Mouse (Mus musculus) neural tube, embryonic 12.5 days (tissue): ENCODE measurements around the gene Mob4. TPM values are rescaled to one million over a fixed set of nuclear protein-coding genes. Genes with fewer than 3 reads are reported as not detected.

Source experiments
- ATAC-seq: fragments of 200-750 bp; cut with Nextera tagmentation; 2 replicates; pipeline ENCODE4 v1.8.0; 2017; ENCODE audit warnings: low read depth, mild to moderate bottlenecking, moderate TSS enrichment, moderate library complexity; ENCODE audit not compliant: low FRiP score
- H3K27ac ChIP-seq: fragments of 300-500 bp; sonication (generic); 2 replicates; pipeline ENCODE4 v1.5.1; 2016
- H3K27me3 ChIP-seq: fragments of 300-500 bp; sonication (generic); replicated peaks from 2 replicates; pipeline ENCODE4 v1.6.1; 2016; ENCODE audit warnings: mild to moderate bottlenecking
- H3K36me3 ChIP-seq: fragments of 300-500 bp; sonication (generic); 2 replicates; pipeline ENCODE4 v1.6.1; 2016; ENCODE audit warnings: mild to moderate bottlenecking
- H3K4me1 ChIP-seq: fragments of 300-500 bp; sonication (generic); 2 replicates; pipeline ENCODE4 v1.6.1; 2016
- H3K4me2 ChIP-seq: fragments of 300-500 bp; sonication (generic); replicated peaks from 2 replicates; pipeline ENCODE4 v1.6.1; 2016; ENCODE audit warnings: mild to moderate bottlenecking
- H3K4me3 ChIP-seq: fragments of 300-500 bp; sonication (generic); 2 replicates; pipeline ENCODE4 v1.5.1; 2016
- H3K9ac ChIP-seq: fragments of 300-500 bp; sonication (generic); 2 replicates; pipeline ENCODE4 v1.6.1; 2016; ENCODE audit warnings: mild to moderate bottlenecking
- H3K9me3 ChIP-seq: fragments of 300-500 bp; sonication (generic); 2 replicates; pipeline ENCODE4 v1.6.1; 2016; ENCODE audit warnings: mild to moderate bottlenecking
- WGBS: fragments of 180-500 bp; shearing (Covaris S2); methylation state at CpG from one replicate; pipeline ENCODE4 v1.1.7; 2016; 5-methylcytosine and 5-hydroxymethylcytosine counted together
- polyA plus RNA-seq: library from polyadenylated mRNA; unstranded; fragments of >200 nt; fragmentation: Nextera tagmentation; extraction: Ambion mirVana; gene quantifications from 2 replicates; pipeline ENCODE4 v1.2.1, GENCODE M21; 2016

Gene Mob4
- polyA plus RNA-seq, 1 experiment from 2014 or later, result 165 TPM

GRCm38 (mm10) chr1:55135846-55136245, 4.8 kb downstream of the Mob4 start:
- Histone ChIP-seq H3K4me2 (no peak overlapping the region), H3K4me3 (no peak overlapping the region), H3K36me3 (peaks cover 23% of the 10 kb centered on the region), H3K4me1 (peaks cover 8% of the 10 kb centered on the region), H3K27ac (no peak overlapping the region), H3K27me3 (no peaks in the 10 kb centered on the region), H3K9me3 (no peaks in the 10 kb centered on the region), H3K9ac (no peak overlapping the region)
- 98% methylated on average over 1 of the region's 1 CpGs for WGBS
- no peak for ATAC-seq

- Histone ChIP-seq H3K27me3 (no peaks in the 10 kb centered on the region), H3K27ac (no peak overlapping the region), H3K9ac (no peak overlapping the region), H3K4me1 (no peaks in the 10 kb centered on the region), H3K4me3 (no peak overlapping the region), H3K36me3 (peaks cover 31% of the 10 kb centered on the region), H3K9me3 (no peaks in the 10 kb centered on the region), H3K4me2 (no peak overlapping the region)
- 93% methylated on average over 4 of the region's 4 CpGs for WGBS
- ATAC-seq, result no peak
Measured at GRCm38 (mm10) chr1:55144338-55144737, 13.3 kb downstream of the Mob4 start.

DNA sequence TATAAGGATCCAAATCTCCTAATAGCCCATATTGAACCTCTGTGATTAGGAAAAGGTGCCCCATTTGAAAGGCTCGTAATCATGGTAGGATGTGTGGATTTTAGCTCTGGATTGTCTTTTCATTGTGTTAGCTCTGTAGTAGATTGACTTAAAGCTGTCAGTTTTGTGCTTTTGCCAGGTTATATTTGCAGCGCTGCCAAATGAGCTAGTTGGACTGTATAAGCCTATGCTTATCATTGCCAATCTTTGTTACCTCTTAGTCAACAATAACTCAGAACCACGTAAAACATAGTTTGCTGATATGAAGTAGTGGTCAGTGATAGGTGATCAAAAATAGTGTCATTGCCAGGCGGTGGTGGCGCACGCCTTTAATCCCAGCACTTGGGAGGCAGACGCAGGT, 14.5 kb downstream of the Mob4 start:
- H3K36me3 ChIP-seq, result peaks cover 32% of the 10 kb centered on the region
- no peaks in the 10 kb centered on the region for H3K9me3 ChIP-seq
- no peaks in the 10 kb centered on the region for H3K27me3 ChIP-seq
- 98% methylated on average over 7 of the region's 7 CpGs for WGBS
- no peak overlapping the region for H3K27ac ChIP-seq
- H3K4me2 ChIP-seq, result no peak overlapping the region
- no peak overlapping the region for H3K9ac ChIP-seq
- no peaks in the 10 kb centered on the region for H3K4me1 ChIP-seq
- no peak for ATAC-seq
- no peak overlapping the region for H3K4me3 ChIP-seq

- Histone ChIP-seq H3K36me3 (peaks cover 37% of the 10 kb centered on the region), H3K27me3 (no peaks in the 10 kb centered on the region), H3K27ac (no peak overlapping the region), H3K4me1 (no peaks in the 10 kb centered on the region), H3K4me3 (no peak overlapping the region), H3K9ac (no peak overlapping the region), H3K4me2 (no peak overlapping the region), H3K9me3 (no peaks in the 10 kb centered on the region)
- no peak for ATAC-seq
- 97% methylated on average over 4 of the region's 4 CpGs for WGBS
Measured at GRCm38 (mm10) chr1:55157329-55157728, 26.3 kb downstream of the Mob4 start.

- ATAC-seq, result no peak
- Histone ChIP-seq H3K9ac (no peak overlapping the region), H3K9me3 (no peaks in the 10 kb centered on the region), H3K4me3 (no peak overlapping the region), H3K4me1 (no peaks in the 10 kb centered on the region), H3K36me3 (peaks cover 35% of the 10 kb centered on the region), H3K4me2 (no peak overlapping the region), H3K27me3 (no peaks in the 10 kb centered on the region), H3K27ac (no peak overlapping the region)
- 93% methylated on average over 3 of the region's 3 CpGs for WGBS
Measured at GRCm38 (mm10) chr1:55158211-55158610, 27.2 kb downstream of the Mob4 start.

- peaks cover 32% of the 10 kb centered on the region for H3K36me3 ChIP-seq
- H3K27me3 ChIP-seq, result no peaks in the 10 kb centered on the region
- WGBS, result 91% methylated on average over 8 of the region's 8 CpGs
- no peak overlapping the region for H3K4me2 ChIP-seq
- no peak overlapping the region for H3K4me3 ChIP-seq
- ATAC-seq, result no peak
- H3K27ac ChIP-seq, result no peak overlapping the region
- no peaks in the 10 kb centered on the region for H3K9me3 ChIP-seq
- H3K4me1 ChIP-seq, result no peaks in the 10 kb centered on the region
- no peak overlapping the region for H3K9ac ChIP-seq
Measured at GRCm38 (mm10) chr1:55158821-55159220, 27.8 kb downstream of the Mob4 start.

DNA sequence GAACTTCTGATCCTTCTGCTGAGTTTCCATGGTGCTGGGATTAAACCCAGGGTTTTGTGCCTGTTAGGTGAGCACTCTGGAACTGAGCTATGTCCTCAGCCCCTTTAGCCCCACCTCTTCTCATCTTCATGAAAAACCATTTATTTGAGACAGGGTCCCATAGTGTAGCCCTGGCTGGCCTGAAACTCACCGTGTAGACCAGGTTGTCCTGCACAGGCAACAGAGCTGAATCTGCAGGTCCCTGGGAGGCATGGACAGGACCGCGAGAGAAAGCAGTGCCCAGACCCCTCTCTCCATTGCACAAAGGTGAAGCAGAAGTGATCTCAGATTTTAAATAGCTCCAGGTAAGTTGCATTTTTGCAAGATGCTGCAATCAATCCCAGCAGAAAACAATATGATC, 29.2 kb downstream of the Mob4 start:
- H3K4me2 ChIP-seq, result no peak overlapping the region
- no peak overlapping the region for H3K9ac ChIP-seq
- H3K4me1 ChIP-seq, result no peaks in the 10 kb centered on the region
- 94% methylated on average over 3 of the region's 3 CpGs for WGBS
- peaks cover 29% of the 10 kb centered on the region for H3K36me3 ChIP-seq
- no peaks in the 10 kb centered on the region for H3K27me3 ChIP-seq
- H3K4me3 ChIP-seq, result no peak overlapping the region
- no peak for ATAC-seq
- H3K27ac ChIP-seq, result no peak overlapping the region
- H3K9me3 ChIP-seq, result no peaks in the 10 kb centered on the region

- no peaks in the 10 kb centered on the region for H3K4me1 ChIP-seq
- no peaks in the 10 kb centered on the region for H3K27me3 ChIP-seq
- peaks cover 21% of the 10 kb centered on the region for H3K36me3 ChIP-seq
- no peaks in the 10 kb centered on the region for H3K9me3 ChIP-seq
- H3K9ac ChIP-seq, result no peak overlapping the region
- WGBS, result 93% methylated on average over 17 of the region's 17 CpGs
- no peak for ATAC-seq
- H3K27ac ChIP-seq, result no peak overlapping the region
- no peak overlapping the region for H3K4me2 ChIP-seq
- no peak overlapping the region for H3K4me3 ChIP-seq
Measured at GRCm38 (mm10) chr1:55160831-55161638, 30.0 kb downstream of the Mob4 start.

GRCm38 (mm10) chr1:55161895-55162294, 30.9 kb downstream of the Mob4 start:
- Histone ChIP-seq H3K4me1 (no peaks in the 10 kb centered on the region), H3K4me2 (no peak overlapping the region), H3K9ac (no peak overlapping the region), H3K4me3 (no peak overlapping the region), H3K36me3 (peaks cover 12% of the 10 kb centered on the region), H3K27me3 (no peaks in the 10 kb centered on the region), H3K9me3 (no peaks in the 10 kb centered on the region), H3K27ac (no peak overlapping the region)
- WGBS, result 60% methylated on average over 7 of the region's 7 CpGs
- ATAC-seq, result no peak

GRCm38 (mm10) chr1:55162781-55163180, 31.8 kb downstream of the Mob4 start:
- H3K4me1 ChIP-seq, result no peaks in the 10 kb centered on the region
- 76% methylated on average over 5 of the region's 5 CpGs for WGBS
- no peak overlapping the region for H3K9ac ChIP-seq
- H3K9me3 ChIP-seq, result no peaks in the 10 kb centered on the region
- H3K4me3 ChIP-seq, result no peak overlapping the region
- no peak overlapping the region for H3K4me2 ChIP-seq
- H3K27me3 ChIP-seq, result no peaks in the 10 kb centered on the region
- no peak overlapping the region for H3K27ac ChIP-seq
- no peak for ATAC-seq
- H3K36me3 ChIP-seq, result peaks cover 3% of the 10 kb centered on the region

DNA sequence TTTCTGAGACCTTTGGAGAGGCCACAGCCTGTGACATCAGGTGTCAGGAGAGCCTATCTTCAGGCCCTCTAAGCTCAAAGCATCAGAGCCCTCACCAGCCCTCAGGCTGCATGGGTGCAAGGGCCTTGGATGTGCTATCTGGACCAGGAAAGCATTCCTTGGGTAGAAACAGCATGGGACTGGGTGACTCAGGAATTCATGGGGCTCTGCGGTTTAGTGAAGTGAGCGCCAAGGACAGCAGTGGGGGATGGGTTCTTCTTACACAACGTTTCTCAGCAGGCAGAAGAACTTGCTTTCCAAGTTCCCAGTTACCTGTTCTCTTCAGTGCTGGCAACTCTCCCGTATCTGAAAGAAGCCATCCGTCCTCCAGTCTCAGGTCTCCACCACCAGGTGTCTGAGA, 33.0 kb downstream of the Mob4 start:
- Histone ChIP-seq H3K4me1 (no peaks in the 10 kb centered on the region), H3K9ac (no peak overlapping the region), H3K27me3 (no peaks in the 10 kb centered on the region), H3K36me3 (peaks cover 3% of the 10 kb centered on the region), H3K9me3 (no peaks in the 10 kb centered on the region), H3K27ac (no peak overlapping the region), H3K4me2 (no peak overlapping the region), H3K4me3 (no peak overlapping the region)
- no peak for ATAC-seq
- 64% methylated on average over 5 of the region's 5 CpGs for WGBS

DNA sequence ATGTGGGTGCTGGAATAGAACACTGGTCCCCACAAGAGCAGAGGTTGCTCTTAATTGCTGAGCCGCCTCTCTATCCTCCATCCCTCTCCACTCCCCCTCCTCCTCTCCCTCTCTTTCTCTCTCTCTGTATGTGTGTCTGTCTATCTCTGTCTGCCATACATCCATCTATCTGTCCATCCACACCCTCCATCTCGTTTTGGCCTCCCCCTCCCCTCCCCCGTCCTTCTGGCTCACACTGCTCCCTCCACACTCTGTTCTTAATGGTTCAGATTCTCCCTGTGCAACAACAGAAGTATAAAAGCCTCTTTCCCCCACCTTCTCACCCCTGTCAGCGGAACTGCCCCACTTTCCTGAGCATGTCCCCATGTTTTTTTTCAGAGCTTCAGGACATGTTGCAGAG, 36.5 kb downstream of the Mob4 start:
- Histone ChIP-seq H3K27ac (no peak overlapping the region), H3K36me3 (peaks cover 4% of the 10 kb centered on the region; the same call in 1 of the 2 replicates), H3K9ac (no peak overlapping the region), H3K4me3 (no peak overlapping the region), H3K9me3 (no peaks in the 10 kb centered on the region), H3K4me2 (no peak overlapping the region), H3K4me1 (no peaks in the 10 kb centered on the region), H3K27me3 (no peaks in the 10 kb centered on the region)
- ATAC-seq, result no peak
- WGBS, result 83% methylated on average over 4 of the region's 4 CpGs

- no peaks in the 10 kb centered on the region for H3K4me1 ChIP-seq
- no peaks in the 10 kb centered on the region for H3K27me3 ChIP-seq
- no peak for ATAC-seq
- no peaks in the 10 kb centered on the region for H3K9me3 ChIP-seq
- H3K9ac ChIP-seq, result no peak overlapping the region
- H3K27ac ChIP-seq, result no peak overlapping the region
- peaks cover 4% of the 10 kb centered on the region; the same call in 1 of the 2 replicates for H3K36me3 ChIP-seq
- WGBS, result 94% methylated on average over 4 of the region's 4 CpGs
- H3K4me2 ChIP-seq, result no peak overlapping the region
- no peak overlapping the region for H3K4me3 ChIP-seq
Measured at GRCm38 (mm10) chr1:55168591-55168990, 37.6 kb downstream of the Mob4 start.
